Mouse (Mus musculus) E14TG2a.4 (cell line): Measurements from ENCODE around the gene Rhot2.

Experiments used
- CTCF ChIP-seq: conservative IDR thresholded peaks from 2 replicates; pipeline ENCODE4 v1.5.1; 2014; ENCODE audit warnings: low read length
- NANOG ChIP-seq: IDR thresholded peaks from 2 replicates; pipeline ENCODE4 v1.6.1; 2014; ENCODE audit warnings: borderline replicate concordance, low read length, mixed read lengths
- POU5F1 ChIP-seq: IDR thresholded peaks from 2 replicates; pipeline ENCODE4 v1.6.1; 2014; ENCODE audit warnings: low read length, borderline replicate concordance

DNA sequence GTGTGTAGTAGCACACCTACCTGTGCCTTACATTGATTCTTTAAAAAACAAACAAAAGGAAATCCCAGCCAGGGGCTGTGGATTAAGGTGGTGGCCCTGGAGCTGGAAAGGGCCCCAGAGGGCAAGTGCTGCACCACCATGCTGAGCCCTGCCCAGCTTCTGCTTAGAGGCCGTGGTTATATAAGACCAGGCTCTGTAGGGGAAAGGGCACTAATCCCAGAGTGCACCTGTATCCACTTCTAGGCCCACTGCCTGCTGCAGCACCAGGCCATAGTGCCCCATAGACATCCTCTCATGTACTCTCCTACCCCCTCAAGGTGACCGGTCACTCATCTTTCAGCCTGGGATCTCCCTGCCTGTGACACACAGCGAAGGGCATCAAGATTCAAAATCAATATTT lies 21.5 kb upstream of the Rhot2 start:
- TF ChIP-seq CTCF, result no peak
- no peak for TF ChIP-seq NANOG
- TF ChIP-seq POU5F1, result no peak
